Mouse (Mus musculus) adipocyte (in vitro differentiated cells): ENCODE data around the gene Mgl2.
A peak's percentile ranks its signal among the peaks of the same experiment; 100 is the strongest.

Source experiments
- DNase-seq: peaks from one replicate; pipeline ENCODE4 v3.0.0-alpha.2; 2016; ENCODE audit warnings: low spot score

The Mgl2 gene

GRCm38 (mm10) chr11:70170291-70170690, 40.2 kb downstream of the Mgl2 start:
- no peak for DNase-seq

- DNase-seq = peak; percentile 69
These were observed 41.1 kb downstream of the Mgl2 start for GRCm38 (mm10) chr11:70171181-70171580.

GRCm38 (mm10) chr11:70171847-70172246, 41.7 kb downstream of the Mgl2 start:
- DNase-seq = peak; percentile 64

GRCm38 (mm10) chr11:70172298-70172697, 42.2 kb downstream of the Mgl2 start:
- no peak for DNase-seq

- no peak for DNase-seq
These were observed 44.4 kb downstream of the Mgl2 start for GRCm38 (mm10) chr11:70174491-70174890.

GRCm38 (mm10) chr11:70177647-70178046, 47.5 kb downstream of the Mgl2 start:
- no peak for DNase-seq

- no peak for DNase-seq
These were observed 48.2 kb downstream of the Mgl2 start for GRCm38 (mm10) chr11:70178311-70178710.

- no peak for DNase-seq
These were observed 48.6 kb downstream of the Mgl2 start for GRCm38 (mm10) chr11:70178756-70179155.

GRCm38 (mm10) chr11:70179401-70179800, 49.3 kb downstream of the Mgl2 start:
- peak; percentile 74 for DNase-seq

- no peak for DNase-seq
These were observed 50.4 kb downstream of the Mgl2 start for GRCm38 (mm10) chr11:70180496-70180895.

- DNase-seq = peak; percentile 63
These were observed 55.0 kb downstream of the Mgl2 start for GRCm38 (mm10) chr11:70185120-70185519.
